Mouse (Mus musculus): ENCODE measurements around the gene Ptges.
A peak's percentile ranks its signal among the peaks of the same experiment; 100 is the strongest.
"Not testable (repeated sequence)": the region's sequence is repeated elsewhere in the genome, so short reads cannot be mapped to it uniquely, and the experiment has no call there.

Gene Ptges

GRCm38 (mm10) chr2:30928893-30929482 is 675 bp downstream of the Ptges start:
- peak; percentile 68 to 73 for DNase-seq (ENCODE audit: low spot score in 2 of 2)

GRCm38 (mm10) chr2:30927844-30928628 is 1.6 kb downstream of the Ptges start:
- DNase-seq (ENCODE audit: low spot score in 2 of 2) = peak; percentile 57 to 73

- DNase-seq (ENCODE audit: low spot score in 2 of 2) = peak in 1 of 2 experiments; percentile 23
These were observed 2.4 kb downstream of the Ptges start for GRCm38 (mm10) chr2:30927151-30927781.

GRCm38 (mm10) chr2:30926381-30926780 is 3.3 kb downstream of the Ptges start:
- no peak for DNase-seq (ENCODE audit: low spot score in 2 of 2)

GRCm38 (mm10) chr2:30925181-30925580 is 4.5 kb downstream of the Ptges start:
- DNase-seq (ENCODE audit: low spot score in 2 of 2) = no peak

- no peak for DNase-seq (ENCODE audit: low spot score in 2 of 2)
These were observed 6.6 kb downstream of the Ptges start for GRCm38 (mm10) chr2:30923099-30923498.

- no peak for DNase-seq (ENCODE audit: low spot score in 2 of 2)
These were observed 9.4 kb downstream of the Ptges start for GRCm38 (mm10) chr2:30920216-30920615.

- no peak for DNase-seq (ENCODE audit: low spot score in 2 of 2)
These were observed 10.8 kb downstream of the Ptges start for GRCm38 (mm10) chr2:30918780-30919329.

GRCm38 (mm10) chr2:30918126-30918525 is 11.5 kb downstream of the Ptges start:
- no peak for DNase-seq (ENCODE audit: low spot score in 2 of 2)

GRCm38 (mm10) chr2:30917649-30918048 is 12.0 kb downstream of the Ptges start:
- no peak for DNase-seq (ENCODE audit: low spot score in 2 of 2)

- not testable (repeated sequence) for DNase-seq (ENCODE audit: low spot score in 2 of 2)
These were observed 13.7 kb downstream of the Ptges start for GRCm38 (mm10) chr2:30915933-30916332.

- no peak for DNase-seq (ENCODE audit: low spot score in 2 of 2)
These were observed 14.3 kb downstream of the Ptges start for GRCm38 (mm10) chr2:30915376-30915775.

- no peak for DNase-seq (ENCODE audit: low spot score in 2 of 2)
These were observed 14.8 kb downstream of the Ptges start for GRCm38 (mm10) chr2:30914836-30915235.

GRCm38 (mm10) chr2:30913022-30913421 is 16.6 kb downstream of the Ptges start:
- DNase-seq (ENCODE audit: low spot score in 2 of 2) = no peak

GRCm38 (mm10) chr2:30912291-30912773 is 17.3 kb downstream of the Ptges start:
- peak; percentile 72 to 81 for DNase-seq (ENCODE audit: low spot score in 2 of 2)

- DNase-seq (ENCODE audit: low spot score in 2 of 2) = no peak
These were observed 23.0 kb downstream of the Ptges start for GRCm38 (mm10) chr2:30906641-30907040.

- DNase-seq (ENCODE audit: low spot score in 2 of 2) = no peak
These were observed 23.8 kb downstream of the Ptges start for GRCm38 (mm10) chr2:30905906-30906305.

- no peak for DNase-seq (ENCODE audit: low spot score in 2 of 2)
These were observed 24.7 kb downstream of the Ptges start for GRCm38 (mm10) chr2:30904991-30905390.

- DNase-seq (ENCODE audit: low spot score in 2 of 2) = no peak
These were observed 25.4 kb downstream of the Ptges start for GRCm38 (mm10) chr2:30904231-30904630.

GRCm38 (mm10) chr2:30902726-30903722 is 26.6 kb downstream of the Ptges start:
- no peak for DNase-seq (ENCODE audit: low spot score in 2 of 2)

GRCm38 (mm10) chr2:30902256-30902655 is 27.4 kb downstream of the Ptges start:
- DNase-seq (ENCODE audit: low spot score in 2 of 2) = no peak
